Mouse (Mus musculus) myocyte (in vitro differentiated cells): ENCODE measurements at regions not wholly inside any gene's neighbourhood (a gene's known extent, or its start where the extent isn't known, plus 50 kb on each side); places are given as distances from the start of the nearest gene placed in this dataset.

Experiments used
- CEBPB ChIP-seq: IDR thresholded peaks from 2 replicates; pipeline ENCODE4 v1.6.1; 2011; ENCODE audit warnings: mild to moderate bottlenecking, moderate library complexity; ENCODE audit not compliant: poor library complexity, insufficient read depth, severe bottlenecking
- E2F4 ChIP-seq: IDR thresholded peaks from one replicate; pipeline ENCODE4 v1.6.1; 2011; ENCODE audit warnings: mild to moderate bottlenecking, control low read depth, moderate library complexity; ENCODE audit not compliant: insufficient read depth
- MAX ChIP-seq: IDR thresholded peaks from one replicate; pipeline ENCODE4 v1.6.1; 2011; ENCODE audit warnings: low read depth, mild to moderate bottlenecking, control low read depth
- MYOD1 ChIP-seq, 3 experiments: IDR thresholded peaks; one replicate each; pipeline ENCODE4 v1.6.1; 2011; ENCODE audit warnings: control low read depth in 2 of 3, low read depth in 2 of 3, mild to moderate bottlenecking in 2 of 3, moderate library complexity in 1 of 3; ENCODE audit not compliant: insufficient read length in 2 of 3, control insufficient read depth in 1 of 3
- MYOG ChIP-seq, 3 experiments: IDR thresholded peaks; one replicate each; pipeline ENCODE4 v1.6.1; 2011; ENCODE audit warnings: control low read depth in 2 of 3, low read depth in 2 of 3, mild to moderate bottlenecking in 2 of 3; ENCODE audit not compliant: insufficient read length in 2 of 3, control insufficient read depth in 1 of 3, insufficient read depth in 1 of 3
- POLR2A ChIP-seq: IDR thresholded peaks from one replicate; pipeline ENCODE4 v1.6.1; 2011; ENCODE audit warnings: low read depth, mild to moderate bottlenecking, control low read depth, moderate library complexity; ENCODE audit not compliant: insufficient read length
- POLR2AphosphoS2 ChIP-seq: IDR thresholded peaks from one replicate; pipeline ENCODE4 v1.6.1; 2011; ENCODE audit warnings: low read depth, control low read depth; ENCODE audit not compliant: insufficient read length
- REST ChIP-seq: IDR thresholded peaks from one replicate; pipeline ENCODE4 v1.6.1; 2011; ENCODE audit warnings: mild to moderate bottlenecking, control low read depth, moderate library complexity; ENCODE audit not compliant: insufficient read depth, insufficient read length
- TCF12 ChIP-seq: IDR thresholded peaks from one replicate; pipeline ENCODE4 v1.6.1; 2011; ENCODE audit warnings: mild to moderate bottlenecking, control low read depth; ENCODE audit not compliant: poor library complexity, insufficient read depth, severe bottlenecking
- TCF3 ChIP-seq: IDR thresholded peaks from one replicate; pipeline ENCODE4 v1.6.1; 2011; ENCODE audit warnings: low read depth, control low read depth; ENCODE audit not compliant: insufficient read length
- USF1 ChIP-seq: IDR thresholded peaks from one replicate; pipeline ENCODE4 v1.6.1; 2011; ENCODE audit warnings: low read depth, mild to moderate bottlenecking, control low read depth, moderate library complexity

DNA sequence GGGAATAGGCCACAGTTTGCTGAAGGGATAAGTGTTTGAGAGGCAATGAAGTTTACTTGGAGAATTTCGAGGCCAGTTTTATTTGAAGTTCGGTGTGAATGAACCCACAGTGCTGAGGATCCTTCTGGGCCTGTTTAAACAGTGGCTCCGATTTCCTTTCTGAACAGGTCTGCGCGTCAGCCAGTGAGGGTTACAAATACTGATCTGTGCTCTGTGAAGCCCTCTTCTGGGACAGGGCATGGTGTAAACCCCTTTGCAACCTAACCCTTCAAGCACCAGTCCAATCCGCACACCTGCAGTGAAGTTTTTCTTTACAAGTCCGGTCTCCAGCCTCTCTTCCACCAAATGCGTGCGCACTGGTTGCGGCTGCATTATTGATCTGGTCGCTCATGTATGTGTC, 133.1 kb downstream of the Ndfip2 start:
- no peak for TF ChIP-seq E2F4
- TF ChIP-seq POLR2AphosphoS2, result no peak
- no peak for TF ChIP-seq USF1
- TF ChIP-seq MYOD1 (IDR thresholded peaks at IDR 0.05; ENCODE audit: control insufficient read depth in 1 of 3, insufficient read length in 2 of 3, low read depth in 2 of 3), result no peak
- TF ChIP-seq POLR2A, result no peak
- no peak for TF ChIP-seq MAX
- TF ChIP-seq TCF3, result no peak
- no peak for TF ChIP-seq MYOG (IDR thresholded peaks at IDR 0.05; ENCODE audit: control insufficient read depth in 1 of 3, insufficient read depth in 1 of 3, insufficient read length in 2 of 3, low read depth in 2 of 3)
- no peak for TF ChIP-seq TCF12
- no peak for TF ChIP-seq CEBPB
- no peak for TF ChIP-seq REST
